Mouse (Mus musculus) brain, embryonic 14.5 days (tissue): ENCODE results near the gene Zfp648.

ENCODE experiments used
- CTCF ChIP-seq: fragments of 200-500 bp; IDR thresholded peaks from 2 replicates; pipeline ENCODE4 v1.5.1; 2012; ENCODE audit warnings: inconsistent platforms, mild to moderate bottlenecking, moderate library complexity, borderline replicate concordance; ENCODE audit not compliant: insufficient read depth, insufficient read length; ENCODE audit errors: extremely low read depth
- POLR2A ChIP-seq: fragments of 200-500 bp; IDR thresholded peaks from 2 replicates; pipeline ENCODE4 v1.6.1; 2012; ENCODE audit warnings: mild to moderate bottlenecking, inconsistent platforms, borderline replicate concordance; ENCODE audit not compliant: poor library complexity, insufficient read depth, insufficient read length, severe bottlenecking; ENCODE audit errors: extremely low read depth

DNA sequence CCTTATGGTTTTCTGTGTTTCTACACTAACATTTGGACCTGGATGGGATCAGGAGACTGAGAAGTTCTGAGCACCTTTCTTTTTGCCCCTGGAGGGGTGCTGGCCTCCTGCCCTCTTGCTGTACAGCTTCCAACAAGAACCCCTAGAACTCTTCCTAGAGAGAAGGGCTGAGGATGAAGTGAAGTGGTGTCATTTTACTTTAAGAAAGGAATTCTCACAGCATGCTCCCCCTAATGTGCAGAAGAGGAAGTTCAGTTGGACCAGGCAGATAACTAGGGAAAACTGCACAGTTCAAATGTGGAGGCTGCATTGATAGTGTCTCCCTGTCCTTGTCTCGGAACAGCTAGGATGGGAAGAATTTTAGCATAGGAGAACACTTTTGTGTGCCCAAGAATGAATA, 48.4 kb upstream of the Zfp648 start:
- TF ChIP-seq CTCF (no peak), POLR2A (no peak)
